Mouse (Mus musculus): ENCODE results near the gene Ctnnbl1. TPM values are rescaled to one million over a fixed set of nuclear protein-coding genes. Genes with fewer than 3 reads are reported as not detected.

Ctnnbl1 gene
- total and polyA plus RNA-seq, 3 experiments, result 46.0 to 57.2 (median 48.6) TPM

DNA sequence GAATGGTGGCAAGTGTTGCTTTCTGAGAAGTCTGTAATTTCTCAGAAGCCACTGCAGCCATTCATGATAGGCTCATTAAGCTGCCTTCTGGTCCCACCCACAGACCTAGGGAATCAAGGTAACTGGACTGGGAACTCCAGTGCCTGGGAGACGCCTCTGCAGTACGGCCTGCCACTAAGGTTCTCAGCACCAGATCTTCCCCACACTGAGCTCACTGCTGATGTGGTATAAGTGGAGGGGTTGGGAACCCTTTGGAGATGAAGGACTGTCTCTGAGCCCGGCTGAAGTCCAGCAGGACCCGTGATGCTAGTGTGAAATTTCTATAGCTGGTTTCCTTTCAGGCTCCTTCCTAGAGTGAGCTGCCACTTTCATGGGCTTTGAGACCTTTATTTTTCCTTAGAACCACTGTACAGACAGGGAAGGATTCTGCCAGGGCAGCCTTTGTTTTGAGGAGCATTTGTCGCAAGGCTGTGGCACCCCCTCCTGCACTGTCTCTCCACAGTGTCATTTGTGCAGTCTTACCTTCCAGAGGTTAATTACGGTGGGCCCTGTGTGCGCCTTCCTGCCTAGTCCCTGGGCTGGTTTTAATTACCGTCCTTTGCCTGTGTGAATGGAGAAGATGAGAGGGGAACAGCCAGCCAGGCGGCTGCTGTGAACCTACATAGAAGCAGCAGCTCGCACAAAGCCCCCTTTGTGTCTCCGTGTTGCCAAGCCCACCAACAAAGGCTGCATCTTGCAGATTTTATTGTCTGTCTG is 63.7 kb downstream of the Ctnnbl1 start:
- H3K4me2 ChIP-seq (ENCODE audit: insufficient read depth, low read depth, poor library complexity, severe bottlenecking), result no peak overlapping the region
- H3K9ac ChIP-seq (ENCODE audit: insufficient read depth, low read depth), result no peak overlapping the region
- no peak overlapping the region for H3K27ac ChIP-seq (ENCODE audit: insufficient read depth, low read depth)
- H3K79me2 ChIP-seq (replicated peaks; ENCODE audit: control insufficient read depth, extremely low read depth, insufficient read depth, poor library complexity, severe bottlenecking), result no peaks in the 10 kb centered on the region
- no peak overlapping the region for H3K4me3 ChIP-seq (replicated peaks in 1 of 3; ENCODE audit: low read depth in 2 of 3, low read length in 2 of 3, poor library complexity in 1 of 3)
- in situ Hi-C loops (cut with MboI; ENCODE audit: low pct_ligation_motif_present, low pct_unique_long_range_greater_than_20kb, low sequenced_read_pairs) (no loop called here), dilution Hi-C loops (cut with MboI; ENCODE audit: extremely low pct_ligation_motif_present, extremely low pct_unique_long_range_greater_than_20kb, low sequenced_read_pairs) (no loop called here)
- no peak for DNase-seq (ENCODE audit: extremely low read depth)
- H3K36me3 ChIP-seq (replicated peaks in 1 of 2; ENCODE audit: control insufficient read depth in 1 of 2, insufficient read depth in 1 of 2, low read length in 1 of 2), result peaks cover 8 to 49% of the 10 kb centered on the region in 2 experiments
- peaks cover 0 to 67% of the 10 kb centered on the region in 2 experiments; a peak in 2 of 4 replicates for H3K4me1 ChIP-seq (ENCODE audit: control insufficient read depth in 1 of 2, insufficient read depth in 2 of 2)
- H3K27me3 ChIP-seq (replicated peaks), result no peaks in the 10 kb centered on the region
- TF ChIP-seq GABPA (IDR thresholded peaks at IDR 0.05; ENCODE audit: insufficient replicate concordance, low read depth, low read length), result no peak
- no peak for TF ChIP-seq SIN3A (IDR thresholded peaks at IDR 0.05; ENCODE audit: low read length)
- no peak for TF ChIP-seq MYC (IDR thresholded peaks at IDR 0.05; ENCODE audit: low read depth, low read length)
- TF ChIP-seq SMC3 (IDR thresholded peaks at IDR 0.05; ENCODE audit: low read depth, low read length), result no peak
- TF ChIP-seq KAT2A (IDR thresholded peaks at IDR 0.05; ENCODE audit: insufficient replicate concordance, low read length), result no peak
- H3K9me3 ChIP-seq (replicated peaks; ENCODE audit: low read length), result no peaks in the 10 kb centered on the region

DNA sequence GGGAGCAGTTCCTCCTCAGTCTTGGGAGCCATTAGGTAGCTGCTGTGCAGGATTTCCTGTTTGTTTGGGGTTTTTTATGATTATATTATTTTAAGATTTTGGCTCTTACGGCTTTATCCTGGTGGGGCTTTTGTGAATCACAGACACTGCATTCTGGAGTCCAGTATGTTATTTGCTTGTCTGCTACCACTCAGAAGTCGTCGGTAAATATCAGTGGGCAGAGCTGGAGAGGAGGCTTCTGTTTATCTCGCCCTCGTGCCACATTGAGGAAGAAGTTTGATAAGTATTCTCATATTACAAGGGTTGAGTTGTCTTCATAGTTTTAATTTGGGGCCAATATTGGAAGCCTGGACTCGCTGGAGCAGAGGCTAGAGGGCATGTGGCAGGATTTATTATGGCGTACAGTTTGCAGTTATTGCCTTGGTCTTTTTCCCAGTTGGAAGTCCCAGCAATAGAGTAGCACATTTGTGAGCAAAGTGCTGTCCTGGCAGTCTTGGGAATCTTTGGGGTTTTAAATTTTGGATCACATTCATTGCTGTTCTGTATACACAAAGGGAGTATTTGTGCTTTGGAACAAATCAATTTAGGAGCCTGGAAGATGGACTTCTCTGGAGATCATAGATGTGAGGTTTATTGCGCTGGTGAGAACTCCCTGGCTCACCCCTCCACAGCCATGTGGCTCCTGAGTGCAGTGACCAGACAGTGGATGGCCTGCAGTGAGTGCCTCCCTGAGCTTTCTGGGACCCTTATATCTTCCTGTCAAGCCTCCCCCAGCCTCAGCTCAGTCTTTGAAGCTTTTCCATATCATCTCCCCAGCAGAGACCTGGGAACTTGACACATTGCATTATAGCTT is 64.5 kb downstream of the Ctnnbl1 start:
- Histone ChIP-seq H3K9ac (ENCODE audit: insufficient read depth, low read depth) (no peak overlapping the region), H3K79me2 (replicated peaks; ENCODE audit: control insufficient read depth, extremely low read depth, insufficient read depth, poor library complexity, severe bottlenecking) (no peaks in the 10 kb centered on the region), H3K4me2 (ENCODE audit: insufficient read depth, low read depth, poor library complexity, severe bottlenecking) (no peak overlapping the region), H3K27ac (ENCODE audit: insufficient read depth, low read depth) (no peak overlapping the region), H3K4me3 (replicated peaks in 1 of 3; ENCODE audit: low read depth in 2 of 3, low read length in 2 of 3, poor library complexity in 1 of 3) (no peak overlapping the region), H3K27me3 (replicated peaks) (no peaks in the 10 kb centered on the region), H3K36me3 (replicated peaks in 1 of 2; ENCODE audit: control insufficient read depth in 1 of 2, insufficient read depth in 1 of 2, low read length in 1 of 2) (peaks cover 8 to 49% of the 10 kb centered on the region in 2 experiments), H3K4me1 (ENCODE audit: control insufficient read depth in 1 of 2, insufficient read depth in 2 of 2) (peaks cover 0 to 75% of the 10 kb centered on the region in 2 experiments; a peak in 2 of 4 replicates), H3K9me3 (replicated peaks; ENCODE audit: low read length) (no peaks in the 10 kb centered on the region)
- dilution Hi-C loops (cut with MboI; ENCODE audit: extremely low pct_ligation_motif_present, extremely low pct_unique_long_range_greater_than_20kb, low sequenced_read_pairs) (no loop called here), in situ Hi-C loops (cut with MboI; ENCODE audit: low pct_ligation_motif_present, low pct_unique_long_range_greater_than_20kb, low sequenced_read_pairs) (no loop called here)
- no peak for DNase-seq (ENCODE audit: extremely low read depth)
- TF ChIP-seq ZKSCAN1 (IDR thresholded peaks at IDR 0.05; ENCODE audit: borderline replicate concordance, low read depth, low read length) (no peak), POLR2AphosphoS2 (IDR thresholded peaks at IDR 0.05; ENCODE audit: low read depth, low read length) (no peak), EP300 (IDR thresholded peaks at IDR 0.05; ENCODE audit: low read length) (no peak), MAFK (IDR thresholded peaks at IDR 0.05; ENCODE audit: insufficient replicate concordance, low read length) (no peak), MEF2A (IDR thresholded peaks at IDR 0.05; ENCODE audit: borderline replicate concordance, low read depth, low read length) (no peak), MXI1 (IDR thresholded peaks at IDR 0.05; ENCODE audit: low read depth, low read length) (no peak), NELFE (IDR thresholded peaks at IDR 0.05; ENCODE audit: low read depth, low read length) (no peak), CHD1 (IDR thresholded peaks at IDR 0.05; ENCODE audit: low read depth, low read length) (no peak)
